Mouse (Mus musculus): ENCODE measurements at regions not wholly inside any gene's neighbourhood (a gene's known extent, or its start where the extent isn't known, plus 50 kb on each side); places are given as distances from the start of the nearest gene placed in this dataset.

GRCm38 (mm10) chr3:19444914-19445313, 183.6 kb downstream of the 1700064H15Rik start:
- H3K4me3 ChIP-seq (ENCODE audit: insufficient read depth, low read depth, low read length): no peak overlapping the region
- TF ChIP-seq CTCF (conservative IDR thresholded peaks at IDR 0.05; ENCODE audit: insufficient read depth, insufficient read length, low read depth, low read length): no peak
- no peak for TF ChIP-seq POLR2A (IDR thresholded peaks at IDR 0.05; ENCODE audit: low read depth, low read length)
- peak; percentile 38 for DNase-seq
- H3K27me3 ChIP-seq (replicated peaks; ENCODE audit: control insufficient read depth, insufficient read depth, low read length): no peaks in the 10 kb centered on the region
- no peaks in the 10 kb centered on the region for H3K36me3 ChIP-seq (ENCODE audit: control insufficient read depth, insufficient read depth, low read length)
- 16% methylated on average over 2 of the region's 2 CpGs for WGBS
- no peaks in the 10 kb centered on the region for H3K4me1 ChIP-seq (ENCODE audit: control insufficient read depth, insufficient read depth, low read length)
- H3K27ac ChIP-seq (ENCODE audit: insufficient read depth, low read depth, low read length): no peak overlapping the region

GRCm38 (mm10) chr3:19441827-19442226, 186.7 kb downstream of the 1700064H15Rik start:
- Histone ChIP-seq H3K27ac (ENCODE audit: insufficient read depth, low read depth, low read length) (no peak overlapping the region), H3K4me1 (ENCODE audit: control insufficient read depth, insufficient read depth, low read length) (no peaks in the 10 kb centered on the region), H3K27me3 (replicated peaks; ENCODE audit: control insufficient read depth, insufficient read depth, low read length) (no peaks in the 10 kb centered on the region), H3K4me3 (ENCODE audit: insufficient read depth, low read depth, low read length) (no peak overlapping the region), H3K36me3 (ENCODE audit: control insufficient read depth, insufficient read depth, low read length) (no peaks in the 10 kb centered on the region)
- no peak for DNase-seq
- TF ChIP-seq CTCF (conservative IDR thresholded peaks at IDR 0.05; ENCODE audit: insufficient read depth, insufficient read length, low read depth, low read length) (no peak), POLR2A (IDR thresholded peaks at IDR 0.05; ENCODE audit: low read depth, low read length) (no peak)
- WGBS: 47% methylated on average over 1 of the region's 1 CpGs

- Histone ChIP-seq H3K4me1 (ENCODE audit: control insufficient read depth, insufficient read depth, low read length) (no peaks in the 10 kb centered on the region), H3K27me3 (replicated peaks; ENCODE audit: control insufficient read depth, insufficient read depth, low read length) (no peaks in the 10 kb centered on the region), H3K36me3 (ENCODE audit: control insufficient read depth, insufficient read depth, low read length) (no peaks in the 10 kb centered on the region), H3K4me3 (ENCODE audit: insufficient read depth, low read depth, low read length) (no peak overlapping the region), H3K27ac (ENCODE audit: insufficient read depth, low read depth, low read length) (no peak overlapping the region)
- no peak for DNase-seq
- TF ChIP-seq CTCF (conservative IDR thresholded peaks at IDR 0.05; ENCODE audit: insufficient read depth, insufficient read length, low read depth, low read length) (no peak), POLR2A (IDR thresholded peaks at IDR 0.05; ENCODE audit: low read depth, low read length) (no peak)
- WGBS: 77% methylated on average over 4 of the region's 4 CpGs
Observed at GRCm38 (mm10) chr3:19430159-19430558, 198.3 kb downstream of the 1700064H15Rik start.

- no peak overlapping the region for H3K4me3 ChIP-seq (ENCODE audit: insufficient read depth, low read depth, low read length)
- no peaks in the 10 kb centered on the region for H3K36me3 ChIP-seq (ENCODE audit: control insufficient read depth, insufficient read depth, low read length)
- no peak for TF ChIP-seq CTCF (conservative IDR thresholded peaks at IDR 0.05; ENCODE audit: insufficient read depth, insufficient read length, low read depth, low read length)
- no peak for TF ChIP-seq POLR2A (IDR thresholded peaks at IDR 0.05; ENCODE audit: low read depth, low read length)
- H3K27me3 ChIP-seq (replicated peaks; ENCODE audit: control insufficient read depth, insufficient read depth, low read length): no peaks in the 10 kb centered on the region
- H3K27ac ChIP-seq (ENCODE audit: insufficient read depth, low read depth, low read length): no peak overlapping the region
- 60% methylated on average over 6 of the region's 6 CpGs for WGBS
- H3K4me1 ChIP-seq (ENCODE audit: control insufficient read depth, insufficient read depth, low read length): no peaks in the 10 kb centered on the region
- DNase-seq: no peak
Observed at GRCm38 (mm10) chr3:19429422-19430076, 198.9 kb downstream of the 1700064H15Rik start.

GRCm38 (mm10) chr3:19429010-19429409, 199.5 kb downstream of the 1700064H15Rik start:
- H3K4me3 ChIP-seq (ENCODE audit: insufficient read depth, low read depth, low read length): no peak overlapping the region
- DNase-seq: no peak
- H3K27me3 ChIP-seq (replicated peaks; ENCODE audit: control insufficient read depth, insufficient read depth, low read length): no peaks in the 10 kb centered on the region
- no peak overlapping the region for H3K27ac ChIP-seq (ENCODE audit: insufficient read depth, low read depth, low read length)
- H3K4me1 ChIP-seq (ENCODE audit: control insufficient read depth, insufficient read depth, low read length): no peaks in the 10 kb centered on the region
- no peaks in the 10 kb centered on the region for H3K36me3 ChIP-seq (ENCODE audit: control insufficient read depth, insufficient read depth, low read length)
- no peak for TF ChIP-seq POLR2A (IDR thresholded peaks at IDR 0.05; ENCODE audit: low read depth, low read length)
- TF ChIP-seq CTCF (conservative IDR thresholded peaks at IDR 0.05; ENCODE audit: insufficient read depth, insufficient read length, low read depth, low read length): no peak

GRCm38 (mm10) chr3:19426130-19426556, 202.3 kb downstream of the 1700064H15Rik start:
- no peak for TF ChIP-seq CTCF (conservative IDR thresholded peaks at IDR 0.05; ENCODE audit: insufficient read depth, insufficient read length, low read depth, low read length)
- H3K4me1 ChIP-seq (ENCODE audit: control insufficient read depth, insufficient read depth, low read length): no peaks in the 10 kb centered on the region
- no peak overlapping the region for H3K4me3 ChIP-seq (ENCODE audit: insufficient read depth, low read depth, low read length)
- H3K36me3 ChIP-seq (ENCODE audit: control insufficient read depth, insufficient read depth, low read length): no peaks in the 10 kb centered on the region
- H3K27ac ChIP-seq (ENCODE audit: insufficient read depth, low read depth, low read length): no peak overlapping the region
- WGBS: 12% methylated on average over 1 of the region's 1 CpGs
- peak; percentile 52 for DNase-seq
- H3K27me3 ChIP-seq (replicated peaks; ENCODE audit: control insufficient read depth, insufficient read depth, low read length): no peaks in the 10 kb centered on the region

GRCm38 (mm10) chr3:19425322-19425721, 203.2 kb downstream of the 1700064H15Rik start:
- Histone ChIP-seq H3K27ac (ENCODE audit: insufficient read depth, low read depth, low read length) (no peak overlapping the region), H3K4me3 (ENCODE audit: insufficient read depth, low read depth, low read length) (no peak overlapping the region), H3K36me3 (ENCODE audit: control insufficient read depth, insufficient read depth, low read length) (no peaks in the 10 kb centered on the region), H3K4me1 (ENCODE audit: control insufficient read depth, insufficient read depth, low read length) (no peaks in the 10 kb centered on the region), H3K27me3 (replicated peaks; ENCODE audit: control insufficient read depth, insufficient read depth, low read length) (no peaks in the 10 kb centered on the region)
- TF ChIP-seq CTCF (conservative IDR thresholded peaks at IDR 0.05; ENCODE audit: insufficient read depth, insufficient read length, low read depth, low read length) (no peak), POLR2A (IDR thresholded peaks at IDR 0.05; ENCODE audit: low read depth, low read length) (no peak)
- WGBS: 91% methylated on average over 1 of the region's 1 CpGs
- DNase-seq: no peak

Measured in kidney, adult 2 months (tissue).